Mouse (Mus musculus) left cerebral cortex, postnatal 4 days (tissue): ENCODE results near the gene Tubb2a. TPM values are rescaled to one million over a fixed set of nuclear protein-coding genes. Genes with fewer than 3 reads are reported as not detected.
"Not testable (repeated sequence)": the region's sequence is repeated elsewhere in the genome, so short reads cannot be mapped to it uniquely, and the experiment has no call there.

ENCODE experiments used
- DNase-seq: peaks from one replicate; pipeline ENCODE4 v3.0.0-alpha.2; 2022
- intact Hi-C: fragments of 180-260 bp; cut with DNase I; formaldehyde crosslinking; loops from one replicate; pipeline ENCODE4 v1.15.1; 2025
- total RNA-seq, 2 experiments: library from RNA; stranded (reverse); gene quantifications; 2 replicates each; pipeline ENCODE4 v1.2.3; 2021

Gene Tubb2a
- total RNA-seq, 2 experiments from 2014 or later, result 2,688 to 2,817 TPM

GRCm38 (mm10) chr13:34095542-34096435 lies 18.0 kb upstream of the Tubb2a start:
- peak; percentile 49 for DNase-seq
- intact Hi-C loops, result no loop called here

GRCm38 (mm10) chr13:34089358-34089757 lies 11.6 kb upstream of the Tubb2a start:
- intact Hi-C loops, result no loop called here
- DNase-seq, result no peak

- no peak for DNase-seq
Observed at GRCm38 (mm10) chr13:34088871-34089288, 11.1 kb upstream of the Tubb2a start.

GRCm38 (mm10) chr13:34088201-34088649 lies 10.4 kb upstream of the Tubb2a start:
- not testable (repeated sequence) for DNase-seq

More at GRCm38 (mm10) chr13:34088871-34089288, 11.1 kb upstream of the Tubb2a start:
- intact Hi-C loops, result no loop called here

GRCm38 (mm10) chr13:34087052-34087812 lies 9.4 kb upstream of the Tubb2a start:
- DNase-seq, result no peak

More at GRCm38 (mm10) chr13:34088201-34088649, 10.4 kb upstream of the Tubb2a start:
- intact Hi-C loops, result not testable (repeated sequence)

GRCm38 (mm10) chr13:34084026-34084750 lies 6.4 kb upstream of the Tubb2a start:
- no peak for DNase-seq
- intact Hi-C loops, result no loop called here

More at GRCm38 (mm10) chr13:34087052-34087812, 9.4 kb upstream of the Tubb2a start:
- intact Hi-C loops, result no loop called here

GRCm38 (mm10) chr13:34081926-34082325 lies 4.1 kb upstream of the Tubb2a start:
- no peak for DNase-seq
- intact Hi-C loops, result no loop called here

- intact Hi-C loops, result no loop called here
Observed at GRCm38 (mm10) chr13:34079801-34080200, 2.0 kb upstream of the Tubb2a start.

GRCm38 (mm10) chr13:34078500-34079280 lies 883 bp upstream of the Tubb2a start:
- intact Hi-C loops, result no loop called here
- no peak for DNase-seq

More at GRCm38 (mm10) chr13:34079801-34080200, 2.0 kb upstream of the Tubb2a start:
- DNase-seq, result no peak

- DNase-seq, result peak; percentile 75
- intact Hi-C loops, result loop anchor here (2.0 kb wide), 1 partner anchor 52 kb away; no protein-coding TSS in a partner anchor
Observed at GRCm38 (mm10) chr13:34076561-34077491, 981 bp downstream of the Tubb2a start.

GRCm38 (mm10) chr13:34075893-34076292 lies 1.9 kb downstream of the Tubb2a start:
- not testable (repeated sequence) for DNase-seq
- intact Hi-C loops, result loop anchor here (2.0 kb wide), 1 partner anchor 53 kb away; no protein-coding TSS in a partner anchor

GRCm38 (mm10) chr13:34074441-34074840 lies 3.4 kb downstream of the Tubb2a start:
- intact Hi-C loops, DNase-seq: not testable (repeated sequence)

- no peak for DNase-seq
- intact Hi-C loops, result no loop called here
Observed at GRCm38 (mm10) chr13:34072847-34073246, 5.0 kb downstream of the Tubb2a start.

- intact Hi-C loops, result no loop called here
- DNase-seq, result no peak
Observed at GRCm38 (mm10) chr13:34071836-34072235, 6.0 kb downstream of the Tubb2a start.

- intact Hi-C loops, result no loop called here
Observed at GRCm38 (mm10) chr13:34070296-34070695, 7.5 kb downstream of the Tubb2a start.

GRCm38 (mm10) chr13:34066351-34066750 lies 11.5 kb downstream of the Tubb2a start:
- intact Hi-C loops, result no loop called here
- no peak for DNase-seq

More at GRCm38 (mm10) chr13:34070296-34070695, 7.5 kb downstream of the Tubb2a start:
- DNase-seq, result no peak

- DNase-seq, result no peak
- intact Hi-C loops, result no loop called here
Observed at GRCm38 (mm10) chr13:34062466-34062865, 15.3 kb downstream of the Tubb2a start.

- intact Hi-C loops, result no loop called here
Observed at GRCm38 (mm10) chr13:34060061-34060460, 17.7 kb downstream of the Tubb2a start.

More at GRCm38 (mm10) chr13:34060061-34060460, 17.7 kb downstream of the Tubb2a start:
- peak; percentile 82 for DNase-seq
